Mouse (Mus musculus): ENCODE results near the gene Emc10.
A peak's percentile ranks its signal among the peaks of the same experiment; 100 is the strongest.

Emc10 gene

GRCm38 (mm10) chr7:44526414-44527154 is 30.3 kb upstream of the Emc10 start:
- DNase-seq (ENCODE audit: low read depth, low spot score) = no peak

GRCm38 (mm10) chr7:44525126-44525832 is 28.9 kb upstream of the Emc10 start:
- no peak for DNase-seq (ENCODE audit: low read depth, low spot score)

GRCm38 (mm10) chr7:44524502-44524901 is 28.2 kb upstream of the Emc10 start, which contains the start of gene Mybpc2:
Mybpc2 (minus strand) TSS chr7:44524656.
- no peak for DNase-seq (ENCODE audit: low read depth, low spot score)

- no peak for DNase-seq (ENCODE audit: low read depth, low spot score)
Measured at GRCm38 (mm10) chr7:44523056-44523455, 26.7 kb upstream of the Emc10 start.

GRCm38 (mm10) chr7:44521710-44522109 is 25.4 kb upstream of the Emc10 start:
- DNase-seq (ENCODE audit: low read depth, low spot score) = no peak

- no peak for DNase-seq (ENCODE audit: low read depth, low spot score)
Measured at GRCm38 (mm10) chr7:44520990-44521389, 24.7 kb upstream of the Emc10 start.

GRCm38 (mm10) chr7:44519240-44519913 is 23.0 kb upstream of the Emc10 start:
- DNase-seq (ENCODE audit: low read depth, low spot score) = no peak

- DNase-seq (ENCODE audit: low read depth, low spot score) = no peak
Measured at GRCm38 (mm10) chr7:44507491-44507890, 11.2 kb upstream of the Emc10 start.

- DNase-seq (ENCODE audit: low read depth, low spot score) = peak; percentile 57
Measured at GRCm38 (mm10) chr7:44501563-44502115, 5.3 kb upstream of the Emc10 start.

GRCm38 (mm10) chr7:44500046-44500445 is 3.7 kb upstream of the Emc10 start:
- DNase-seq (ENCODE audit: low read depth, low spot score) = no peak

- DNase-seq (ENCODE audit: low read depth, low spot score) = no peak
Measured at GRCm38 (mm10) chr7:44498922-44499321, 2.6 kb upstream of the Emc10 start.

GRCm38 (mm10) chr7:44497361-44498055 is 1.2 kb upstream of the Emc10 start:
- DNase-seq (ENCODE audit: low read depth, low spot score) = no peak

- DNase-seq (ENCODE audit: low read depth, low spot score) = peak; percentile 34
Measured at GRCm38 (mm10) chr7:44496771-44497109, 411 bp upstream of the Emc10 start.

- DNase-seq (ENCODE audit: low read depth, low spot score) = no peak
Measured at GRCm38 (mm10) chr7:44495086-44495485, 1.2 kb downstream of the Emc10 start.

- DNase-seq (ENCODE audit: low read depth, low spot score) = no peak
Measured at GRCm38 (mm10) chr7:44494681-44495080, 1.6 kb downstream of the Emc10 start.

GRCm38 (mm10) chr7:44492166-44492826 is 4.0 kb downstream of the Emc10 start:
- no peak for DNase-seq (ENCODE audit: low read depth, low spot score)

- DNase-seq (ENCODE audit: low read depth, low spot score) = no peak
Measured at GRCm38 (mm10) chr7:44491391-44491790, 4.9 kb downstream of the Emc10 start.

GRCm38 (mm10) chr7:44490281-44490680 is 6.0 kb downstream of the Emc10 start:
- no peak for DNase-seq (ENCODE audit: low read depth, low spot score)

GRCm38 (mm10) chr7:44488545-44488944 is 7.8 kb downstream of the Emc10 start:
- no peak for DNase-seq (ENCODE audit: low read depth, low spot score)

- no peak for DNase-seq (ENCODE audit: low read depth, low spot score)
Measured at GRCm38 (mm10) chr7:44487936-44488335, 8.4 kb downstream of the Emc10 start.

- no peak for DNase-seq (ENCODE audit: low read depth, low spot score)
Measured at GRCm38 (mm10) chr7:44486927-44487575, 9.3 kb downstream of the Emc10 start.

Measured in embryo, embryonic 11.5 days (tissue).